Mouse (Mus musculus): Measurements from ENCODE around the gene Dusp21. TPM values are rescaled to one million over a fixed set of nuclear protein-coding genes. Genes with fewer than 3 reads are reported as not detected.

Dusp21 gene
- polyA plus RNA-seq, 1 experiment: not detected

GRCm38 (mm10) chrX:18179492-18179891 is 33.8 kb downstream of the Dusp21 start:
- TF ChIP-seq POLR2A (IDR thresholded peaks at IDR 0.05; ENCODE audit: borderline replicate concordance, extremely low read depth, insufficient read depth, insufficient read length, poor library complexity, severe bottlenecking) (no peak), CTCF (IDR thresholded peaks at IDR 0.05; ENCODE audit: borderline replicate concordance, extremely low read depth, insufficient read depth, insufficient read length) (no peak)
- DNase-seq (ENCODE audit: low read depth): no peak

GRCm38 (mm10) chrX:18187203-18187602 is 41.5 kb downstream of the Dusp21 start:
- TF ChIP-seq CTCF (IDR thresholded peaks at IDR 0.05; ENCODE audit: borderline replicate concordance, extremely low read depth, insufficient read depth, insufficient read length) (no peak), POLR2A (IDR thresholded peaks at IDR 0.05; ENCODE audit: borderline replicate concordance, extremely low read depth, insufficient read depth, insufficient read length, poor library complexity, severe bottlenecking) (no peak)
- DNase-seq (ENCODE audit: low read depth): no peak

- TF ChIP-seq CTCF (IDR thresholded peaks at IDR 0.05; ENCODE audit: borderline replicate concordance, extremely low read depth, insufficient read depth, insufficient read length) (no peak), POLR2A (IDR thresholded peaks at IDR 0.05; ENCODE audit: borderline replicate concordance, extremely low read depth, insufficient read depth, insufficient read length, poor library complexity, severe bottlenecking) (no peak)
- no peak for DNase-seq (ENCODE audit: low read depth)
These were observed 42.6 kb downstream of the Dusp21 start for GRCm38 (mm10) chrX:18188293-18188692.

Other genes with a start within 250 kb of the Dusp21 start
- 37.3 and 39.8 TPM in 2 replicates for gene Kdm6a, start 16.7 kb downstream of the Dusp21 start, polyA plus RNA-seq (2012; rRNA removed)

All from brain, embryonic 14.5 days (tissue).